Comparison of ENCODE assay signal across 8 mouse cellular contexts in genomic region chr17:30188031-30188981, GRCm38 (mm10).
DNase-seq lines count a peak whose midpoint lies in the region; ATAC-seq and TF ChIP-seq lines count a peak whose summit lies in the region.
"Had no signal": no experiment of that assay in that cellular context is flagged by ENCODE, and none has a peak within 500 bp of the region (broad histone marks: within the 10 kb centered on the region; RNA-seq: fewer than 3 reads in every experiment).

No protein-coding gene starts in this region.

- H3K27ac ChIP-seq in lung, postnatal 0 days (ENCODE audit: low read length), result no peak overlapping the region
- H3K27ac ChIP-seq in embryonic facial prominence, embryonic 14.5 days (replicated peaks; ENCODE audit: low read depth, low read length), result peak overlapping the region; percentile 29; the same call in 1 of the 2 replicates
- H3K27ac ChIP-seq in heart, postnatal 0 days (ENCODE audit: low read depth), result peak overlapping the region; percentile 83
- peak overlapping the region; percentile 82 for H3K27ac ChIP-seq in midbrain, embryonic 16.5 days (ENCODE audit: low read length)
- H3K27ac ChIP-seq: liver, embryonic 15.5 days had no signal

- H3K9ac ChIP-seq in lung, postnatal 0 days (replicated peaks; ENCODE audit: low read depth), result no peak overlapping the region
- no peak overlapping the region for H3K9ac ChIP-seq in embryonic facial prominence, embryonic 14.5 days (ENCODE audit: low read depth, low read length)
- H3K9ac ChIP-seq in heart, postnatal 0 days (replicated peaks; ENCODE audit: low read depth, low read length), result peak overlapping the region; percentile 21
- H3K9ac ChIP-seq in midbrain, embryonic 16.5 days (ENCODE audit: low read depth, low read length), result peak overlapping the region; percentile 37
- H3K9ac ChIP-seq: liver, embryonic 15.5 days had no signal

- no peak for TF ChIP-seq POLR2A in lung, adult 2 months (IDR thresholded peaks at IDR 0.05; ENCODE audit: borderline replicate concordance, extremely low read depth, low read depth, low read length)

- 0 out of 2 replicates have a peak, but pooled peaks cover 4% of the 10 kb centered on the region for H3K36me3 ChIP-seq in lung, postnatal 0 days (ENCODE audit: insufficient read depth, low read length)
- H3K36me3 ChIP-seq in embryonic facial prominence, embryonic 14.5 days (ENCODE audit: control insufficient read depth, insufficient read depth, low read length), result peaks cover 16% of the 10 kb centered on the region; the same call in 1 of the 2 replicates
- H3K36me3 ChIP-seq in heart, postnatal 0 days (replicated peaks; ENCODE audit: control insufficient read depth, insufficient read depth, low read length), result peaks cover 7% of the 10 kb centered on the region; the same call in 1 of the 2 replicates
- no peaks in the 10 kb centered on the region for H3K36me3 ChIP-seq in midbrain, embryonic 16.5 days (ENCODE audit: control insufficient read depth, insufficient read depth, low read length)

- no peaks in the 10 kb centered on the region for H3K9me3 ChIP-seq in lung, postnatal 0 days (ENCODE audit: low read length)
- no peaks in the 10 kb centered on the region for H3K9me3 ChIP-seq in embryonic facial prominence, embryonic 14.5 days (ENCODE audit: control insufficient read depth, low read length)
- no peaks in the 10 kb centered on the region for H3K9me3 ChIP-seq in heart, postnatal 0 days (replicated peaks; ENCODE audit: control insufficient read depth, low read length)
- no peaks in the 10 kb centered on the region for H3K9me3 ChIP-seq in midbrain, embryonic 16.5 days (replicated peaks; ENCODE audit: control insufficient read depth, low read length, poor library complexity, severe bottlenecking)
- H3K9me3 ChIP-seq: liver, embryonic 15.5 days had no signal

- TF ChIP-seq CTCF in lung, adult 2 months (IDR thresholded peaks at IDR 0.05; ENCODE audit: insufficient read depth, low read length), result no peak
- no peak for TF ChIP-seq CTCF in lung, postnatal 0 days (IDR thresholded peaks at IDR 0.05)
- TF ChIP-seq CTCF in heart, postnatal 0 days (IDR thresholded peaks at IDR 0.05; ENCODE audit: low read depth), result no peak

- intact Hi-C loops in left cerebral cortex, postnatal 10 days (cut with DNase I), result loop anchor here (10.0 kb wide), 1 partner anchor 54 kb away; no protein-coding TSS in a partner anchor

- no peaks in the 10 kb centered on the region for H3K27me3 ChIP-seq in lung, postnatal 0 days (replicated peaks; ENCODE audit: insufficient read depth, low read length)
- no peaks in the 10 kb centered on the region for H3K27me3 ChIP-seq in embryonic facial prominence, embryonic 14.5 days (replicated peaks; ENCODE audit: control insufficient read depth, insufficient read depth, low read length)
- H3K27me3 ChIP-seq in heart, postnatal 0 days (ENCODE audit: control insufficient read depth, insufficient read depth, low read length), result no peaks in the 10 kb centered on the region
- H3K27me3 ChIP-seq in midbrain, embryonic 16.5 days (ENCODE audit: control insufficient read depth, insufficient read depth, low read depth, low read length), result no peaks in the 10 kb centered on the region
- H3K27me3 ChIP-seq: liver, embryonic 15.5 days had no signal

- H3K4me3 ChIP-seq in lung, adult 2 months (replicated peaks; ENCODE audit: extremely low read depth, low read depth, low read length), result no peak overlapping the region
- H3K4me3 ChIP-seq in lung, postnatal 0 days (ENCODE audit: low read depth, low read length), result no peak overlapping the region
- H3K4me3 ChIP-seq in embryonic facial prominence, embryonic 14.5 days (ENCODE audit: low read depth, low read length), result no peak overlapping the region
- no peak overlapping the region for H3K4me3 ChIP-seq in heart, postnatal 0 days (ENCODE audit: low read depth, low read length)
- H3K4me3 ChIP-seq in midbrain, embryonic 16.5 days (ENCODE audit: low read depth, low read length), result no peak overlapping the region
- H3K4me3 ChIP-seq: liver, embryonic 15.5 days had no signal

- no peak for TF ChIP-seq EP300 in lung, postnatal 0 days (IDR thresholded peaks at IDR 0.05)
- TF ChIP-seq EP300 in heart, postnatal 0 days (IDR thresholded peaks at IDR 0.05; ENCODE audit: low read depth), result no peak

- no peak for ATAC-seq in lung, postnatal 0 days
- peak; percentile 48; the same call in 1 of the 2 replicates for ATAC-seq in embryonic facial prominence, embryonic 14.5 days (ENCODE audit: low read depth)
- peak; percentile 79 for ATAC-seq in heart, postnatal 0 days (ENCODE audit: insufficient read depth, low read depth)
- peak; percentile 87 for ATAC-seq in midbrain, embryonic 16.5 days

- DNase-seq in lung, adult 2 months, result peak; percentile 9
- no peak for DNase-seq in lung, postnatal 0 days (ENCODE audit: low spot score)
- DNase-seq in embryonic facial prominence, embryonic 14.5 days (ENCODE audit: low spot score), result peak; percentile 68
- DNase-seq in heart, postnatal 0 days (ENCODE audit: low spot score), result peak; percentile 83
- DNase-seq in adipocyte (ENCODE audit: low spot score), result no peak
- DNase-seq in left cerebral cortex, postnatal 10 days (ENCODE audit: extremely low spot score in 1 of 2, low spot score in 2 of 2), result no peak

- WGBS in lung, adult 2 months, result 54% methylated on average over 20 of the region's 20 CpGs
- 45% methylated on average over 20 of the region's 20 CpGs for WGBS in lung, postnatal 0 days
- 36% methylated on average over 20 of the region's 20 CpGs for WGBS in embryonic facial prominence, embryonic 14.5 days
- 22% methylated on average over 20 of the region's 20 CpGs for WGBS in heart, postnatal 0 days
- 8% methylated on average over 20 of the region's 20 CpGs for WGBS in midbrain, embryonic 16.5 days

- H3K4me1 ChIP-seq in lung, adult 2 months (ENCODE audit: control insufficient read depth, insufficient read depth, low read length), result peaks cover 6% of the 10 kb centered on the region
- peaks cover 5% of the 10 kb centered on the region; the same call in 1 of the 2 replicates for H3K4me1 ChIP-seq in lung, postnatal 0 days (ENCODE audit: insufficient read depth, low read depth, low read length)
- peaks cover 8% of the 10 kb centered on the region; the same call in 1 of the 2 replicates for H3K4me1 ChIP-seq in embryonic facial prominence, embryonic 14.5 days (ENCODE audit: control insufficient read depth, insufficient read depth, low read length)
- peaks cover 45% of the 10 kb centered on the region for H3K4me1 ChIP-seq in heart, postnatal 0 days (ENCODE audit: control insufficient read depth, insufficient read depth)
- peaks cover 45% of the 10 kb centered on the region for H3K4me1 ChIP-seq in midbrain, embryonic 16.5 days (ENCODE audit: control insufficient read depth, insufficient read depth, low read length)
- H3K4me1 ChIP-seq: liver, embryonic 15.5 days had no signal

- no peak overlapping the region for H3K4me2 ChIP-seq in lung, postnatal 0 days (replicated peaks; ENCODE audit: low read depth, low read length)
- no peak overlapping the region for H3K4me2 ChIP-seq in embryonic facial prominence, embryonic 14.5 days (ENCODE audit: low read depth, low read length)
- H3K4me2 ChIP-seq in heart, postnatal 0 days (ENCODE audit: low read depth, low read length), result peak overlapping the region; percentile 39
- H3K4me2 ChIP-seq in midbrain, embryonic 16.5 days (ENCODE audit: low read length), result peak overlapping the region; percentile 23; the same call in 1 of the 2 replicates
- H3K4me2 ChIP-seq: liver, embryonic 15.5 days had no signal

Comparison
In these comparisons a context has a peak if more than half of its experiments do, and no peak if none do; other contexts are left out.
1. DNase-seq: peak in lung, adult 2 months (single experiment), embryonic facial prominence, embryonic 14.5 days (single experiment) and heart, postnatal 0 days (single experiment); none in lung, postnatal 0 days (single experiment), adipocyte (single experiment) and left cerebral cortex, postnatal 10 days (0 of 2).
2. H3K4me2 ChIP-seq: peak in heart, postnatal 0 days (single experiment) and midbrain, embryonic 16.5 days (single experiment); none in lung, postnatal 0 days (single experiment) and embryonic facial prominence, embryonic 14.5 days (single experiment).
3. H3K9ac ChIP-seq: peak in heart, postnatal 0 days (single experiment) and midbrain, embryonic 16.5 days (single experiment); none in lung, postnatal 0 days (single experiment) and embryonic facial prominence, embryonic 14.5 days (single experiment).